Mouse (Mus musculus) ZHBTc4 (cell line): ENCODE results near the gene Osbpl8.
A peak's percentile ranks its signal among the peaks of the same experiment; 100 is the strongest.

Source experiments
- DNase-seq: peaks from one replicate; pipeline ENCODE4 v3.0.0-alpha.2; 2011; ENCODE audit warnings: low read depth, low spot score

Osbpl8 gene

DNA sequence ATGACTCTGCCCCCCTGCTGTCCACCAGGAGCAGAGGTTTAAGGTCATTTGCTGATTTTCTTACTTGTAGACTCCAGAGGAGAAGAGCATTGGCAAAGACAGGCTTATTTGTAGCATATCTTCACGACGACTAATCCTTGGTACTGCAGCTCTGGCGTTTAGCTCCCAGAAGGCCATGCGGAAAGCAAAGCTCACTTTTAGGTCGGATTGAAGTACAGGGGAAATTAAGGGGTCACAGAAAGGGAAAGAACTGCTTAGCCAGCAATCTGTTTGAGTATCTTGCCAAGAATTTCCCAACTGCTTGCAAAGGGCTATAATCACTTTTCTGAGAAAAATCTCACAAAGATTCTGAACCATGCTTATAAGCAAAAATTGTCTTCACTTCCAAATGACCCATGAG, 14.8 kb upstream of the Osbpl8 start:
- no peak for DNase-seq

- no peak for DNase-seq
These were observed 9.5 kb upstream of the Osbpl8 start for GRCm38 (mm10) chr10:111155065-111155464.

GRCm38 (mm10) chr10:111155571-111155970, 9.0 kb upstream of the Osbpl8 start:
- no peak for DNase-seq

DNA sequence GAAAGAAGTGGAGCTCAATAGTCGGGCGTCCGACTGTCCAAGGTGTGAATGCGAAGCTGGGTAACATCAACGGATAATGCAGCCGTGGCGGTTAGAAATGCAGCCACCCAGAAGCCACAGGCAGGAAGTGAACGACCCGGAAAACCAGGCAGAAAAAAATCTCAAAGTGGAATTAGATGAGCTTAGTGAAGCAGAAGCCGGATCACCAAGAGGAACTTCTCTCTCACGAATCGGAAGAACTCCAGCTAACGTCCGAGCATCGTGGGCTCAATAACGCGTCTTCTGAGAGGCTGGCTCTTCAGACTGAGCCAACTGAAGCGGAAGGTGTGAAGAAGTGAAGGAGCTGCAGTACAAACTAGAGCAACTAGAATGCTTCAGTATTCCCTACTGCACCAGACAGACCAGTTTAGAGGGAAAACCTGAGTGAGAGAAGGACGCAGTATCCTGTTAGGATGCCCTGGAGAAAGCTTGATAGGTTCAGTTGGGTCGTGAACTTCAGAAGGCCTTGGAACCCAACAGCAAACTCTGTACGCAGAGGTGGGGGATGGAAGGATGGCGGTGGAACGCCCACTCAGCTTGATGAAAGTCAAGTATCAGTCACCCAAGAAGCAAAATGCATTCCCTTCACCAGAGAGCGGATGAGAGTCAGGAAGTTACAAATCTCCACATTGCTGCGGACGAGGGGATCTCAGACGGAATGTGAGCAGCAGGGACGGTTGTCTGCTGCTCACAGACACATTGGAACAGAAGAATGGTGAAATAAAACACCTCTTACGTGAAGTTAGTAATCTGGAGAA, 8.0 kb upstream of the Osbpl8 start:
- DNase-seq: no peak

- DNase-seq: no peak
These were observed 7.3 kb upstream of the Osbpl8 start for GRCm38 (mm10) chr10:111157241-111157659.

GRCm38 (mm10) chr10:111159789-111160522, 4.6 kb upstream of the Osbpl8 start:
- no peak for DNase-seq

DNA sequence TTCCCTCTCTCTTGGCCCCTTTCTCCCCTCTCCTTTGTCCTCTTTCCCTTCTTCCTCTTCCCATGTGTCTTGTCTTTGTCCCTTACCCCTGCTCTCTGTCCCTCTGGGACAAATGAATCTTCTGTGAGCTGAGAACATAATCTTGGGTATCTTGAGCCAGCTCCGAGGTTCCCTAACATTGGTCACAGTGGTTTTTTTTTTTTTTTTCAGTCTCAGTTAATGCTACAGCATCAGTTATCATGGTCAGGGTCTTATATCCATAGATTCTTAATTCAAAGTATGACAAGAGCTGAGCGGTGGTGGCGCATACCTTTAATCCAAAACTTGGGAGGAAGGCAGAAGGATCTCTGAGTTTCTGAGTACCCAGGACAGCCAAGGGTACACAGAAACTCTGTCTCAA, 4.0 kb upstream of the Osbpl8 start:
- DNase-seq: no peak

DNA sequence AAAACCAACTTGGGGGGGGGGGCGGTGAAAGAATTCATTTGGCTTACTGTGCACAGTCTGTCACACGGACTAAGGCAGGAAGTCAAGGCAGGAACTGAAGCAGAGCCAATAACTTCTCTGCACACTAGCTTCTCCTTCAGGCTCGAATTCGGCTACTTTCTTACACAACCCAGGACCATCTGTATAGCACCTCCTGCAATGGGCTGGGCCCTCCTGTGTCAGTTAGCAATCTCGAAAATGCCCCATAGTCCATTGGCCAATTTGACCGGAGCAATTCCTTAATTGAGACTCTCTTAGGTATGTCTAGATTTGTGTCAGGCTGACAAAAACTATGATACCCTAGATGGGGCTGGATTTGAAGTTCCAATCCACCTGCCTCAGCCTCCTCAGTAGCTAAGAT, 3.2 kb upstream of the Osbpl8 start:
- DNase-seq: no peak

DNA sequence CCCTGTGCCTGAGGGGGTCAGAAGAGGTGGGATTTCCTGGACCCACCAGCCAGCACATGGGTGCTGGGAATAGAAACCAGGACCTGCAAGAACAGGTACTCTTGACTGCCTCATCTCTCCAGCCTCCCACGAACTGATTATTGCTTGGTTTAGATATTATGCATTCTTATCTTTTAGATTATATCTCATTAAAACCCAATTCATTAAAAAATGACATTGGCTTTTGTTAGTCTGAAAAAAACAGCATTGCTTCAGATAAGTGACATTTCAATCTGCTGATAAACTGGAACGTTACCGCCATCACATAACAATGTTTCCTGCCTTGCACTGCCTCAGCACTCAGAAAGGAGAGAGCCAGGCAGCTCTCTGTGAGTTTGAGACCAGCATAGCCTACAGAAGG, 1.5 kb upstream of the Osbpl8 start:
- no peak for DNase-seq

DNA sequence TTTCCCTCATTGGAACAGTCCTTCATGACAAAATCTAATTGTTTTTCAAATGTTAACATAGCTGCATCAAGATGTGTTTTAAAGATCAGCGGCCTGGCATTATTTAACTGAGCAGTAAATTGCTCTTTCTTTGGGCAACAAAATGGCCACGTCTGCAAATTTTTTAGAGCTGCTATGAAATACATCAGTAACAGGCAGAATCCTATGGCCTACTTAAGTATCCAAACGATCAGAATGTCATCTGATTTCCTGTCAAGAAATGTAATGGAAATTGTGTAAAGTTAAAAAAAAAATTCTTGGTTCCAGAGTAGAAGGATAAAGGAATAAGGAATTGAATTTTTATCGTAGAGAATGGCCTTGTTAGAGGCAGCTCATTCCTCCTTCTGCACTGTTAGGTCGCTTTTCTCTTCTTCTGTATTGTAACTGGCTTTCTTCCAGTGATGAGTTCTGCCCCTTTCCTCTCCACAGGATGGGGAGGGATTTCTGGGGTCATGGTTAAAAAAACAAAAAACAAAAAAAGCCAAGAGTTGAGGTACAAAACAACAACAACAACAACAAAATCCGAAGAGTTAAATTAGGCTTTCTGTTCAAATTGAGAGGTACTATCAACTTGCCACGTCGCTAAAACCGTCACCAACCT, 831 bp upstream of the Osbpl8 start:
- no peak for DNase-seq

GRCm38 (mm10) chr10:111165219-111165981, 848 bp downstream of the Osbpl8 start:
- DNase-seq: peak; percentile 60

- no peak for DNase-seq
These were observed 1.7 kb downstream of the Osbpl8 start for GRCm38 (mm10) chr10:111166057-111166841.

DNA sequence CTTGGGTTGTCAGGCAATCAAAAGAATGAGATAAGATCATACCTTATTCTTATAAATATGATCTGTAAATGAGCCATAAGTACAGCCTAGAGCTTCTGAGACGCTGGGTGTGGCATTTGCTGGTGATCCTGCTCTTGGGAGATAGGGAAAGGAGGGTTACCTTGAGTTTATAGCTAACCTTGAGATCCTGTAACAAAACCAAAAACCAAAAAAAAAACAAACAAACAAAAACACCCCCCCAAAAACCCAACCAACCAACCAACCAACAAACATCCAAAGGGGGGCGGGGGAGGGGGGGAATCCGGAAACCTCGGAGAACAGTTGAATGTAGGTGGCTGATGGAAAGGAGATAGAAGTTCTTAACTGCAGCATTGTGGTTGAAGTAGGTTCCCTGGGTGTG, 2.9 kb downstream of the Osbpl8 start:
- no peak for DNase-seq

DNA sequence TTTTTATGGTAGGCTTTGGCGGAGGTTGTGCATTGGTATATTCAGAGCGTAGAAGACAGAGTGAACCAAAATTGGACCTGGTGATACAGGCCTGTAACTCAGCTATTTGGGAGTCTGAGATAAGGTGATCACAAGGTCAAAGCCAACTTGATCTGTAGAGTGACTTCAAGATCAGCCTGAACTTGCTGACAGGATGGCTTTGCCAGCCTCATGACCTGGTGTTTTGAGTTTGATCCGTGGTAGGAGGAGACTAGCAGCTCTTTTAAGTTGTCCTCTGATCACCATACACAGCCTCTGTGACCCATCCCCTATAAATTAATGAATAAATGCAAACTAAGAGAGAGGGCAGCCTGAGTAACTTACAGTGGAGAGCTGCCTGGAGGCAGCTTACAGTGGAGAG, 3.8 kb downstream of the Osbpl8 start:
- no peak for DNase-seq

DNA sequence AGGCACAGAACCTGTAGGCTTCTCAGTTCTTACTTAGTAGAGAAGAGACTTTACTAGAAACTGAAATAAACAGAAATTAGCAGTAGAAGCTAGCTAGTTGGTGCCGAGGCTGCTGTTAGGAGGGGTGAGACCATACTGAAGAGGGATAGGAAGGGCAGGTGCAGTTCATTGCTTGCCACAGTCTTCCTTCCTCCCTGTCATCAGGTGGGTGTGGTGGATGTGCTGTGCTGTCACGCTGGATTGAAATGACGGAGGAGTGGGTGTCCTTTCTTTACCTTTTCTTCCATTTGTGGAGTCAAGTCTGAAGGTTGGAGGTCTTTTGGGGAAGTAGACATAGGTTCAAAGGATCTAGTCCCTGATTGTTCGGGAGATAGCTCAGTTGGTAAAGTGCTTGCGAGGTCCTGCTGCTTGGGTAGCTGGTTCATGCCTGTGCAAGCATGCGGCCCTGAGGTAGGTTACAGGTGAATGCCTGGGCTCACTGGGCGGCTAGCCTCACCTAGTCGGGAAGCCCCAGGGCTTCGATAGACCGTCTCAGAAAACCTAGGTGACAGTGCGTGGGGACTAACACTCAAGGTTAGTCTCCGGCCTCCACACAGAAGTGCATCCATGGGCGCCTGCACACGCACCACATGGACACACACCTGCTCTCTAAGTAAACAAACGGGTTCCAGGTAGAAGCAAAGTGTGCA, 6.8 kb downstream of the Osbpl8 start:
- DNase-seq: no peak

GRCm38 (mm10) chr10:111173589-111174247, 9.2 kb downstream of the Osbpl8 start:
- no peak for DNase-seq

GRCm38 (mm10) chr10:111177336-111177735, 12.8 kb downstream of the Osbpl8 start:
- no peak for DNase-seq

- no peak for DNase-seq
These were observed 13.5 kb downstream of the Osbpl8 start for GRCm38 (mm10) chr10:111178024-111178423.

- DNase-seq: peak; percentile 28
These were observed 16.1 kb downstream of the Osbpl8 start for GRCm38 (mm10) chr10:111180633-111181032.
